Mouse (Mus musculus) layer of hippocampus, postnatal 25 days (tissue): ENCODE measurements around the gene Gm20683. TPM values are rescaled to one million over a fixed set of nuclear protein-coding genes. Genes with fewer than 3 reads are reported as not detected.
A peak's percentile ranks its signal among the peaks of the same experiment; 100 is the strongest.

Experiments
- DNase-seq, 2 experiments: peaks; one replicate each; pipeline ENCODE4 v3.0.0; 2022; ENCODE audit warnings: mixed read lengths in 2 of 2, low spot score in 1 of 2; ENCODE audit errors: extremely low spot score in 1 of 2
- total RNA-seq, 2 experiments: library from RNA; stranded (reverse); gene quantifications; 2 replicates each; pipeline ENCODE4 v1.2.3; 2021

The Gm20683 gene
- total RNA-seq = 10 to 100 TPM; 26.0 to 28.5 TPM

DNA sequence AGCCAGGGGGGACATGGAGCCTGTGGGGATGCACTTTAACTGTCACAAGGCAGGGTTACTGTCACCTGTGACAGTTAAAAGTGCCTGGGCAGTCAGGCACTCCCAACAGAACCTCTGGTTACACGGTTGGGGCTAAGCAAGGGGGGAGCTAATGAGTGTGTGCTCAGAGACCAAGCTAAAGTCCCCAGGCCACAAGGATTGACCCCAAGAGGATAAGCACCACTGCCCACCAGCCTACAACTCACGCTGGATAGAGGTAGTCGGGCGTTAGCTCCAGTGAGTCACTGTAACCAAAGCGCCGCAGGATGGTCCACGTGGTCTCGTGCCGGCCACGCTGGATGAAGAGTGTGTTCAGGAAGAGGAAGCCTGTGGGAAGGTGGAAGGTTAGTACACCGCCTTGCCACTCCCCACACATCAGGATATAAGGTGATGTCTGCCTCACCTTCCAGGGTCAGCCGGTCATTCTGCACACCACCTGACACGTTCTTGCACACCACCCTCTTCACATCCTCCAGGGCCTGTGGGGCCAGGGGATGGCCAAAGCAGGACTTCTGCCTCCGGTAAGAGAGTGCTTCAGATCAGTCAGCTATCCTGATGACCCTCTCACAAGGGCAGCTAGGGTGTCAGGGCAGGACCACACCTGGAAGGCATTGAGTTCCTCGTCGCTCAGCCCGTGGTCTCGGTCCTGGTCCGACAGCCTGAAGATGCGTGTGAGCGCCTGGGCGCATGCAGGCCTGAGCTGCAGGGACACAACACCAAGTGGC lies at the start of gene Gm20683:
Gm20683 (minus strand) TSS at position 647 of the 764 bp plus-strand sequence.
- no peak for DNase-seq

DNA sequence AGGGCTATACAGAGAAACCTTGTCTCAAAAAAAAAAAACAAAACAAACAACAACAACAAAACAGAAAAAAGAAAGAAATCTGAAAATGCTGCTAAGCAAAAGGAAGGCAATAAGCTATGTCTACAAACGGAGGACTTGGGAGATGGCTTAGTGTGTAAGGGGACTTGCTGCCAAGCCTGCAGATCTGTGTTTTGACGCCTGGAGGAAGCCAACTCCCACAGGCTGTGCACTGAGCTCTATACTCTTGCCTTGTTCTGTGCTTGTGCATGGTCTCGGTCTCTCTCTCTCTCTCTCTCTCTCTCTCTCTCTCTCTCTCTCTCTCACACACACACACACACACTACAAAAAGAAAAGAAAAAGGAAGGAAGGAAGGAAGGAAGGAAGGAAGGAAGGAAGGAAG lies 47.3 kb upstream of the Gm20683 start:
- no peak for DNase-seq

DNA sequence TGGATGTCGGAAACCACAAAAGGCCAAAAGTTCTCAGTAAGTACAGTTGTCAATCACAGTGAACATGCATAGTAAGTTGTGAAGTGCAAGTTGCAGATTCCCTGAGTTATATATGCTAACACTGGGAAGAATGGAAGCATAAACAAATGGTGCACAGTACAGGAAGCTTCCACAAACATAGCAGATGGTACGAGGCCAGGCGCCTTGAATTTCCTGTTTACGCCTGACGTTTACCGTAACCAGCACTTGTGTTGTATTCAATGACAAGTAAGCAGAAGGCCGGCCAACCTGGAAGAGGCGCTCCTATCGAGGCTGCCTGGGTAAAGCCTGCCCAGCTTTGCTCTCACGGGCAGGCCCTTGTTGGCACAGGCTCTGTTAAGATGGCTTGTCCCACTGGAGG lies 45.9 kb upstream of the Gm20683 start:
- DNase-seq = no peak

DNA sequence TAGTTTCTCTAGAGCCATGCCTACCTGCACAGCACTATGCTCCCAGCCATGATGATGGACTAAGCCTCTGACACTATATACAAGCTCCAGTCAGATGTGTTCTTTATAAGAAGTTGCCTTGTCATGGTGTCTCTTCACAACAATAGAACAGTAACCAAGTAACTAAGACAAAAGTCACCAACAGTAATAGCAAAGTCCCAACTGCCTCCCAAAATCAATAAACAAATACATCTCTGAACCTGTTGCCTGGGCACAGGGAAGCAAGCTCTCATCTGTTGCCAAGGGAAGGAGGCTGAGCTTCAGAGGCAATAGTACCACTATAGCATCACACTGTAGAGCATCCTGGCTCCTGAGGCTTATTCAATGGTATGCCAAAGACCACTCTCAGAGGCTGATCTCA lies 45.2 kb upstream of the Gm20683 start:
- no peak for DNase-seq

DNA sequence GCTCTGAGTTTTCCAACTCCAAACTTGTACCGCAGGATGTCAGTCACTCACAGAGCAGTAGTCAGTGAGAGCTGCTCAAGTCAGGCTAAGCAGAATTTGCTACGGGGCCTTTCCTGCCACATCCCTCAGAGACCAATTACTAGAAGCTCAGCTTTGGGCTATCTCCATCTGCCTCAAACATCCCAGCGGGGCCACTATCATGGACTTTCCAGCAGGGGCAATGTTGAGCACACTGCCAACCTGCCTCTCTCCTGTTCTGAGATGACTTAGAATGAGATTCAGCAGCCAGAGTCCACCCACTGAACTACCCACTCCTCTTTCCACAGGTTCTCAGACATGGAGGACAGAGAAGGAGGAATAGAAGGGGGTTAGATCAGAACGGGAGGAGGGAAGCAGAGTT lies 44.1 kb upstream of the Gm20683 start:
- DNase-seq = no peak

DNA sequence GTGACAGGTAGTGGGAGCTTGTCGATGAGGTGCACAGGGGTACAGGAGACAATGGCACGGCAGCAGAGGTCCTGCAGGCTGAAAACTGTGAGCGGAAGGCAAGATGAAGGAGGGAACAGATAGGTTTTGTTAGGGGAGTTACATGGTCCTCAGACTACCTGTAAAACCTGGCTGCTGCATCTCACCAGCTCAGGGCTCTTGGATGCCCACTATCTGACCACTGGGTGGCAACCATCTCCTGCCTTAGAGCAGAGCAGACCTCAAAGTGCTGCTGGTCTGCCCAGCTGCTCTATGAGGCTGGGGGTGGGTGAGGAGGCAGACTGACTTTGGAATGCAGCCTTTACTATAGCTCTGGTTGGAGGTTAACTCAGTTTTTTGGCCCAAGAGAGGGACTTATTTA lies 42.3 kb upstream of the Gm20683 start:
- DNase-seq = no peak

DNA sequence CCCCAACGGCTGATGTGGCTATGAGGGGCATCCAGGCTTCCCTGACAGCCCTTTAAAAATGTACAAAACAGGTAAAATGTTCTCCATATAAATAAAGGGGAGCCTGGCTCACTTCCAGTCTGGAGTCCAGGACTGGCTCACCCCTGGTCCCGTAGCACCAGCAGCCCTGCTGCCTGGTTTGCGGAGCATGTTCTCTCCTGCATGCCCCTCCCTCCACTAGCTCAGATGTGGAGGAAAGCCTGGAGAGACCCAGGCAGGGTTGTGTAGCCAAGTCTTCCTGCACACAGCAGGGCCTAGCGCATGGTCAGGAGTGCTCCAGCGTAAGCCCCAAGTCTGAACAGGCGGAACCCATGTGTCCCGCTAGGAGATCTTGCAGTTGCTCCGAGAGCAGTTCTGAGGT lies 41.7 kb upstream of the Gm20683 start:
- no peak for DNase-seq

DNA sequence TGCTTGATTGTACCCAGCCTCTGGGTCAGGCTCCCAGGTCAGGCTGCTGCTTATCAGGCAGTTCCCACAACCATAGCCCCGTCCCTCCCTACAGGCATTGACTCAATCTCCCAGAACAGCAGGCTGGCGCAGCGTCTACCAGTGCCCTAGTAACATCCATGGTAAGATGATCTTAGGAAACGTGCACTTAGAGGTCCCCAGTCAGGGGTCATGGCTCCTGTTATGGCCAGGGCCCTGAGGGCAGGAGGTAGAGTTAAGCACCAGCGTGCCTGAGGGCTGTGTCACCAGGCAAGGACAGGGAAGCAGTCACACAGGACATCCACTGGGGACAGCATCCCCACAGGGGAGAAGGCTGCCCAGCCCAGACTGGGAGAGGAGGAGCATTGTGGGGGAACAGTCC lies 40.7 kb upstream of the Gm20683 start:
- no peak for DNase-seq

DNA sequence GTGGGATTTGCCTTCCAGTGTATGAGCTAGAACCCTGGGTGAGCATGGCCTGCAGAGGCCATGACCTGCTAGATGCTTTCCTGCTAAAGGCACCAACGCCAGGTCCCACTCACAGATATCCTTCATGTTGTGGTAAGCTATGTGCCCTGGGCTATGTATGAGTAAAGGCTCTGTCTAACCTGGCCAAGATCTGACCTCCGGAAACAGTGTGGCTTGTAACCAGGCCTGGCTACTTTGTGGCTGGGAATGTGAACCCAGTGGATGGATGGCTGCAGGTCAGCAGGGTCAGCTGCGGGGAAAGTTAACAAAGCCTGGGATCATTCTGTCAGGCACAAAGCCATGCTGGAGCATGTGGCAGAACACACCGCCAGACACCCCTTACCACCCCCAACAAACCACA lies 40.1 kb upstream of the Gm20683 start:
- DNase-seq = no peak

DNA sequence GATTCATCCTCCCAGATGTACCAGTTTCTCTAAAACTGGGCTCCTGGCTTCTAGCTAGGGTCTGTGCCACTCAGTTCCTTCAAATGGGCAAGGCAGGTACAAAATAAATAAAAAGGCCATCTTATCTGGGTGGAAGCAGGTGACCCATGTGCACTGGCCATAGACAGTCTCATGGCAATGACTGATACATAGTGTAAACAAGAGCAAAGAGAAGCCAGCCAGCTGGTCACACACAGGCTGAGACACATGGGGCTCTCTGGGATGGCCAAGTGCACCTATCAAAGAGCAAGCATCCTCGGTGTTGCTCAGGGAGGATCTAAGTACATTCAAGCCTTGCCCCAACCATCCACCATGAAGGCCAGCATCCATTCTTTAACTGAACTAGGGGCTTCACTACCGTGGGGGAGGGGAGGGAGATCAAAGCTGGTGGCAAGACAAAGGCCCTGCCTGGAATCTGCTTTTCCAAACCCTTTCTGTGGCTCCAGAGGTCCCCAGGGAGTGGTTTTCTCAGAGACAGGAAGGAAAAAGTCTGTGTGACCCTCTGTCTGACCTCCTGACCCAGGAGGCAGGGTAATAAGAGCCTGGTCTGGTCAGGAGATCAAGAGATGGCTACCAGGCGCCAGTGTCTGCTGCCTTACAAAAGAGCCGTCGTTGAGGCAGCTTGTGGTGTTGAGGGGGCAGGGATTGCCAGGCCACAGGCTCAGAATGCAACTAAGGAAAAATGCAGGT lies 39.5 kb upstream of the Gm20683 start:
- DNase-seq = no peak

DNA sequence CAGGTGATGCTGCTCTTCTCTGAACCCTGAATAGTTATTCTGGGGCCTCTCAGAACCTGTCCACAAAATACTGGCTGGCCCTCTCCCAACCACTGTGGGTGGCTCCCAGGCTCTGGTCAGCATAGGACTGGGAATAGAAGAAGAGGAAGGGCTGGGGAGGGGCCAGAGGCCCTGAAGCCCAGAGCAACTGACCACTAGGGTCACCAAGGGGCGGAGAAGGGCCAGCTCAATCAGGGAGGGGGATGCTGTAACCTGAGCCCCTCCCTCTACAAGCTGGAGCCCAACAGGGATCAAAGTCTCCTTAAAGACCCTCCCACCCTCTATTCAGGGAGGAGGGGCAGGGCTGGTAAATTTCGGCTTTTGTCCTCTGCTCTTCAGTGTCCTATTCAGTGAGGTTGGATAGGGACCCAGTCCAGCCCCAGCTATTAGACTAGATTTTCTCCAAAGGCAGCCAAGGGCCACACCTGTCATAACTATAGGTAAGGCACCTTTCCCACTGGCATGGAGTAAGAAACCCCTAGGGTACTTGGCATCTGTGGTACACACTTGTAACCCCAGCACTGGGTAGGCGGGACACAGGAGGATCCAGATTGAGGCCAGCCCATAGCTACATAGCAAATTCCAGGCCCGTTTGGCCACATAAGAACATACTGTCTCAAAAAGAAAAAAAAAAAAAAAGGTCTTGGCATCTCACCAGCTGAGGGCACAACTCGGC lies 38.8 kb upstream of the Gm20683 start, which contains the start of gene Wfikkn1:
Wfikkn1 (minus strand) TSS at position 663 of the 715 bp plus-strand sequence.
- DNase-seq = no peak

DNA sequence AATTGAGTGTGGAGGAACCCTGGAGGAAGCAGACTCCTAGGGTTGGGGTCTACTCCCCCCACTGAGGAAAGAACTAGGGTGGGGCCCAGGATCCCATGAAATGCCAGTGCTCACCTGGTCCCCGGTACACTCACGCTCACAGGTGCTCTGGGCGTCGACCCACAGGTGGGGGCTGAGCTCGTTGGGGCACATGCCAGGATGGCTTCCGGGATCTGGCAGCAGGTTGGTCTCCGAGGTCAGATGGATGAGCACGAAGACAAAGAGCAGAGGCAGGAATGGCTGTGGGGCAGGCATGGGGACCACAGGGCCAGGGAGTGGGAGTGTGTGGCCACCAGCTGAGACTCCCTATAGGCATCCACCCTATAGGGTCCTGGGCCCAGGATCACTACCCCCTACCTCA lies 38.2 kb upstream of the Gm20683 start:
- no peak for DNase-seq

DNA sequence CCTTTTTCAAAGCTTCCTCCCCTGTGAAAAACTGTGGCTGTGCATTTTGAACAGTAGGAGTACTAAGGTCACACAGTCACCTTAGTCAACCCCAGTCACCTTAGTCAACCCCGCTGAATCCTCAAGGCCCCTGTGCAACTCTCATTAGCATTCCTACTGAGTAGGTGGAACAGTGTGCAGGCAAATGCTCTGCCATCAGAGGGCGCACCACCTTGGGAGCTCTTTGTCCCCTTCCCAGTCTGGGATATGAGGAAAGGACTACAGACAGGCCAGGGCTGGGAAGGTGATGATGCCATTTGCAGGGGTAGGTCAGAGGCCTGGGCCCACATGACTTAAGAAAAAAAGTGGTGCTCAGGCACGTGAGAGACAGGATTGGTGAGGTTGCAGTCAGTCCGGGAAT lies 37.7 kb upstream of the Gm20683 start:
- peak in 1 of 2 experiments; percentile 61 for DNase-seq

DNA sequence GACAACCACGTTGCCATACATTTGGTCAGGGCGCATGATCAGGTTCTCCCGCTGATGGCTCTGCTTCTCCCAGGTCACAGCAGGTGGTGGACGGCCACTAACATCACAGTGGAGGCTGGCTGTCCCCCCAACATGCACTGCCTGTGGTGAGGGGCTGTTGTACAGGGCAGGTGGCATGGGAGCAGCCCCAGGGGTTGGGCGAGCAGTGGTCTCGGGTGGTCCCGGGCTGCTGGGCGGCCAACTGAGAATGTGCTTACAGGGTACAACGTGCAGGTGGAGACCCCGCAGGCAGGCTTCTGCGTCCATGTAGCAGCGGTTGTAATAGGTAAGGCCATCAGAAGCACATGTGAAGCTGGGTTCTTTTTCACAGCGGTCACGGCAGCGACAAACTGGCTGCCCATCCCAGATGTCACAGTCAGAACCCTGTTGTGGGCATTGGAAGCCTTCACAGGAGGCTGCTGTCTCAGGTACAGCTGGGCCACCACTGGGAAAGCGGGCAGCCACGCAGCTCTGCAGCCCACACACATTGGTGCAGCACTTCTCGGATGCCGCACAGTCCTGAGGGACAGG lies 37.1 kb upstream of the Gm20683 start:
- DNase-seq = no peak

DNA sequence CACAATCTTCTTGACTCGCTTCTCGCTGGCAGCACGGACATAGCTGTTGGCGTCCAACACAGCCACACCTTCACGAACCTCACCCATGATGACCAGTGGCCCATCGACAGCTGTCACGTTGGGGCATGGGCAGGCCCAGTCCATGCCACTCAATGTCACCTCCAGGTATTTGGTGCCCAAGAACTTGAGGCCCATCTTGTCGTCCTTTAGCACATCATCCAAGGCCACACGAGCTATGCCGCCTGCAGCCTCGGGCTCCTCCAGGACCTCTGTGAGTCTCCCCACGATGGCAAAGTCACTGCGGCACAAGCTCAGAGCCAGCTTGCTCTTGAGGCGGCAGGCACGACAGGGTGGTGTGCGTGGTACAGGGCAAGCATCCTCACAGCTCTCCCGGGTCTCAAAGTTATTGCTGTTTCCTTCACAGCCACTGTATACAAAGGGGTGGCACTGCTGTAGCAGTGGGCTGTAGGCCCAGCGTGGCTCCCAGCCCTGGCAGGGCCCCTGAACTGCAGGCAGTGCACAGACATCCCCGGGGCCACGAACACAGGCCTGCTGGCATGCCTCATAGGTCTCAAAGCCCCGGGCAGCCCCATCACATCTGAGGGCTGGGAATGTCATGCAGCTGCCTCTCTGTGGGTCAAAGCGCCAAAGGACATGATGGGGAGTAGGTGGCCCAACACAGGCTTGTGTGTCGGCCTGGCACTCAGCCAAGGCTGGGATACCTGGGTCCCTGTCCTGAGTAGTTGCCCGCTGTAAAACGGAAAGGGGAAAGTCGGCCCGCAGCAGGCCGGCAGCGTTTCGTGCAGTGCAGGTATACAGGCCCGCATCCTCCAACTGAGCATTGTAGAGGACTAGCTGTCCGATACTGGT lies 36.4 kb upstream of the Gm20683 start:
- DNase-seq = no peak

DNA sequence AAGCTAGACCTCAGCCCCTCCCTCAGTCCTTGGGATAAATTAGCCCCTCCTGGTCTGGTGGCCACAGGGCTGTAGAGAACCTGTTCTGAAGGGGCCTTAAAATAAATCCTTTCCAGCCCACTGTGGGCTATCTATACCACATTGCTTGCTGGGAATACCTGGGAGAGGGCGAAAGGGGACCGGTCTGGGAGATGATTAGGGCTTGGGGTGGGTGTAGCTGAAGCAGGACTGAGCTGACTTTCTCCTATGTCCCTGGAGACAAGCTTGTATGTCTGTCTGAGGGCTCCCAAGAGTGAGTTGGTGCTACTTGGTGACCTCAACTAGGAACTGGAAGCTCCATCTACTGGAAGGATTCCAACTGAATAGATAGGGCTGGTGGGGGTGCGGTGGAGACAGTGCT lies 35.5 kb upstream of the Gm20683 start:
- DNase-seq = no peak

DNA sequence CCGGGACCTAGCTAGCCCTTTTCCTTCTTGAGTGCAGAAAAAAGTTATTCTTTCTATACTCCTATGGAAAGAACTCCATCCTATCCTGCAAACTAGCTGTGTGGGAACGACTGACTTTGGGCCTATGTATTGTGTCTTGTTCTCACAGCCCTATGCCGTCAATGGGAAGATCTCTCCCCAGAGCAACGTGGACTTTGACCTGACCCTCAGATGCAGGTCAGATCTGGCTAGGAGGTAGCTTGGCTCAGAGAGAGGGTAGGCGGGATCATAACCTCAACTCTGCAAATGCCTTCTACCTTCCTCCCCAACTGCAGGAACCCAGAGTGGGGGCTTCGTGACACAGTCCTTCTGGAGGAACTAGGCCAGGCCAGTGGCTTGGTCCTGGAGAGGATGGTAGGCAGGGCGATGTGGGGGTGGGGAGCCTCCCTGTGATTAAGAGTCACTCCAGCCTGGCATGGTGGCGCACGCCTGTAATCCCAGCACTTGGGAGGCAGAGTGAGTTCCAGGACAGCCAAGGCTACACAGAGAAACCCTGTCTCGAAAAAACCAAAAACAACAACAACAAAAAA lies 34.9 kb upstream of the Gm20683 start:
- no peak for DNase-seq

DNA sequence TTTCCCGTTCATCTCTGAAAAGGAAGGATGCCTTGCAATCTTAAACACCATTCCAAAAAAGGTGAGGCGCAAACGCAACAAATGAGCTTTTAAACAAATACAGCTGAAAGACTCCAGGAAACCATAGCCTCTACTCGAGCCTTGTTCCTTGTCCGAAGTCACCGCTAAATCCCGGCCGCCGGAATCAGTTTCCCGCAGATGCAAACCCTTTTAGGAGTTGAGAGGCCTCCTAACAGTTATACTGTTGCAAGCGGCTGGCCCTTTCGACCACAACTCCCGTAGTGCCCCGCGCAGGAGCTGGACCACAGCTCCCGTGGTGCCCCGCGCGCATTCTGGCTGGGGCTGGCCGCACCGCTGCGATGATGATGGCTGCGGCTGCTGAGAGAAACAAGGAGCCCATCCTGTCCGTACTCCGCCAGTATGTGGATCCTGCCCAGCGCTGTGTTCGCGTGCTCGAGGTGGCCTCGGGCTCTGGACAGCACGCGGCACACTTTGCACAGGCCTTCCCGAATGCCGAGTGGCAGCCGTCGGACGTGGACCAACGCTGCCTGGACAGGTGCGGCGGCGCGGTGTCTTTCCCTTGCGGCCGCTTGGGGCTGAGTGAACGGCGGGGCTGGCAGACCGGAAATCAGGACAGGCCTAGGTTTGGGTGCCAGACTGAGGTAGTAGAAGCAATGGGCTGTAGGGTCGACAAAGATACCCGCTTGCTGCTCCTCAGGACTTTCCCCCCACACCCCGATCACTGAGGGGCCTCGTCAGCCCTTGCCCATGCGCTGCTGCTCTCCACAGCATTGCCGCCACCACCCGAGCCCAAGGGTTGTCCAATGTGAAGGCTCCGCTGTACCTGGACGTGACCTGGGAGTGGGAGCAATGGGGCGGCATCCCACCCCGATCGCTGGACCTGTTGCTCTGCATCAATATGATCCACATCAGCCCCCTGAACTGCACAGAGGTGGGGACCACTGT lies 33.9 kb upstream of the Gm20683 start:
- peak; percentile 80 to 83 for DNase-seq
